ENCODE assay signal across 8 mouse cellular contexts in the genomic region with DNA sequence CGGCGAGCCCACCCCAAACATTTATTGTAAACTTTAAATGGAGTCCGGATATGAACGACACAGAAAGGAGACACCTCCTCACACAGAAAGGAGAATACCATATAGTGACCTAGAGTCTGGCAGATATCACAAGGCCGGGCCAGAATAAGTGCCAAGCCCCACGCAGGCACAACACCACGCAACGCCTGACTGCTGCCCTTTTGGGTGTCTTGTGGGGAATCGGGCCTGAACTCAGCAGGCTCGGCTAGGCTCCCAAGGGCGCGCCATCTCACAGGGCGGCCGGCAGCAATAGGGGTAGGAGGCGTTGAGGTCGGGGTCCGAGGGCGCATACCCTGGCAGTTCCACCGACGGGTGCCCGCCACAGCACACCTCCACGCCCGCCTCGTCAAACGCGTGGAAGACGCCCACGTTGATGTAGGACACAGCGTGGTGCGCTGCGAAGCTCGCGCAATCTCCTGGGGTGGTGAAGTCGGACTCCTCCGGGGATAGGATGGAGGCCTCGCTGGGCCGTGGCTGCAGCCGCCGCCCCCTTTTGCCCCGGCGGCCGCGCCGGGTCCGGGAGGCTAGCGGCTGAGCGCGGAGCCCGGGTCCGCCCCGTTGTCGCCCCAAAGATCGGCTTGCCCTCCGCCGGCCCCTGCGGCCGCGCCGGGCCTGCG. TPM values are rescaled to one million over a fixed set of nuclear protein-coding genes. Genes with fewer than 3 reads are reported as not detected.
DNase-seq lines count a peak whose midpoint lies in the region; ATAC-seq and TF ChIP-seq lines count a peak whose summit lies in the region.

No protein-coding gene starts in this region.

- DNase-seq in lung, embryonic 14.5 days = no peak
- no peak for DNase-seq in lung, postnatal 36 days
- no peak for DNase-seq in hindbrain, embryonic 10.5 days (ENCODE audit: low spot score)
- DNase-seq in ovary, postnatal 10 days (ENCODE audit: low spot score) = no peak
- DNase-seq in thymus, adult 18-20 months = no peak
- DNase-seq in thymus, postnatal 0 days (ENCODE audit: low spot score) = no peak

- no peaks in the 10 kb centered on the region for H3K9me3 ChIP-seq in lung, embryonic 14.5 days (ENCODE audit: low read depth, low read length)
- no peaks in the 10 kb centered on the region for H3K9me3 ChIP-seq in embryonic facial prominence, embryonic 15.5 days (replicated peaks)
- H3K9me3 ChIP-seq in hindbrain, embryonic 10.5 days = no peaks in the 10 kb centered on the region
- H3K9me3 ChIP-seq in liver, embryonic 15.5 days (replicated peaks) = no peaks in the 10 kb centered on the region

- peak overlapping the region; percentile 38 for H3K9ac ChIP-seq in lung, embryonic 14.5 days
- H3K9ac ChIP-seq in embryonic facial prominence, embryonic 15.5 days = 0 out of 2 replicates have a peak overlapping the region, but pooled peaks have one; percentile 26
- no peak overlapping the region for H3K9ac ChIP-seq in liver, embryonic 15.5 days

- H3K4me2 ChIP-seq in lung, embryonic 14.5 days = peak overlapping the region; percentile 91
- peak overlapping the region; percentile 98 for H3K4me2 ChIP-seq in embryonic facial prominence, embryonic 15.5 days (replicated peaks)
- peak overlapping the region; percentile 69 for H3K4me2 ChIP-seq in liver, embryonic 15.5 days

- 2% methylated on average over 57 of the region's 60 CpGs for WGBS in lung, embryonic 14.5 days
- 2% methylated on average over 60 of the region's 60 CpGs for WGBS in embryonic facial prominence, embryonic 15.5 days
- 2% methylated on average over 60 of the region's 60 CpGs for WGBS in hindbrain, embryonic 10.5 days
- WGBS in liver, embryonic 15.5 days (ENCODE audit: insufficient replicate concordance) = 3% methylated on average over 60 of the region's 60 CpGs

- peaks cover 75% of the 10 kb centered on the region for H3K27me3 ChIP-seq in lung, embryonic 14.5 days (ENCODE audit: insufficient read depth, low read length)
- H3K27me3 ChIP-seq in embryonic facial prominence, embryonic 15.5 days = peaks cover 84% of the 10 kb centered on the region
- H3K27me3 ChIP-seq in hindbrain, embryonic 10.5 days (ENCODE audit: insufficient read depth, poor library complexity, severe bottlenecking) = peaks cover 92% of the 10 kb centered on the region
- H3K27me3 ChIP-seq in liver, embryonic 15.5 days = peaks cover 88% of the 10 kb centered on the region

- H3K4me3 ChIP-seq in lung, embryonic 14.5 days (ENCODE audit: low read depth, low read length) = peak overlapping the region; percentile 50
- peak overlapping the region; percentile 53 for H3K4me3 ChIP-seq in embryonic facial prominence, embryonic 15.5 days (replicated peaks)
- H3K4me3 ChIP-seq in hindbrain, embryonic 10.5 days = peak overlapping the region; percentile 60
- peak overlapping the region; percentile 48 for H3K4me3 ChIP-seq in liver, embryonic 15.5 days (replicated peaks)

- H3K27ac ChIP-seq in lung, embryonic 14.5 days (ENCODE audit: low read depth) = no peak overlapping the region
- H3K27ac ChIP-seq in embryonic facial prominence, embryonic 15.5 days (replicated peaks) = no peak overlapping the region
- H3K27ac ChIP-seq in hindbrain, embryonic 10.5 days = no peak overlapping the region; the same call in 1 of the 2 replicates
- H3K27ac ChIP-seq in liver, embryonic 15.5 days (replicated peaks) = no peak overlapping the region

- H3K36me3 ChIP-seq in lung, embryonic 14.5 days (ENCODE audit: insufficient read depth) = no peaks in the 10 kb centered on the region
- no peaks in the 10 kb centered on the region for H3K36me3 ChIP-seq in embryonic facial prominence, embryonic 15.5 days
- H3K36me3 ChIP-seq in hindbrain, embryonic 10.5 days = no peaks in the 10 kb centered on the region
- H3K36me3 ChIP-seq in liver, embryonic 15.5 days (replicated peaks) = no peaks in the 10 kb centered on the region

- H3K4me1 ChIP-seq in lung, embryonic 14.5 days (ENCODE audit: insufficient read depth) = peaks cover 11% of the 10 kb centered on the region; the same call in 1 of the 2 replicates
- peaks cover 34% of the 10 kb centered on the region for H3K4me1 ChIP-seq in embryonic facial prominence, embryonic 15.5 days
- H3K4me1 ChIP-seq in hindbrain, embryonic 10.5 days (replicated peaks) = peaks cover 32% of the 10 kb centered on the region
- peaks cover 26% of the 10 kb centered on the region for H3K4me1 ChIP-seq in liver, embryonic 15.5 days (replicated peaks)

- TF ChIP-seq CTCF in lung, embryonic 14.5 days (IDR thresholded peaks at IDR 0.05; ENCODE audit: low read depth) = no peak

- ATAC-seq in lung, embryonic 14.5 days (ENCODE audit: insufficient read depth) = peak; percentile 35; the same call in 1 of the 2 replicates
- ATAC-seq in embryonic facial prominence, embryonic 15.5 days (ENCODE audit: insufficient number of reproducible peaks, low FRiP score, low TSS enrichment, low read depth) = 0 out of 2 replicates have a peak, but pooled peaks have one; percentile 13
- no peak for ATAC-seq in liver, embryonic 15.5 days (ENCODE audit: insufficient read depth)

RNA-seq across cellular contexts. Expression of gene Gm42517, which starts 1.3 kb away (rescaled TPM):
- not detected in 2 replicates for polyA plus RNA-seq in lung, embryonic 14.5 days (2014; fragmentation: Nextera tagmentation; extraction: Ambion mirVana)
- 0.25 and 0.29 TPM in 2 replicates for polyA plus RNA-seq in embryonic facial prominence, embryonic 15.5 days (2015; fragmentation: Nextera tagmentation; extraction: Ambion mirVana)
- polyA plus RNA-seq in hindbrain, embryonic 10.5 days (2016; fragmentation: Nextera tagmentation; extraction: Ambion mirVana) = not detected in 2 replicates
- 0.06 TPM in 1 of 2 replicates, not detected in the other for polyA plus RNA-seq in liver, embryonic 15.5 days (2015; fragmentation: Nextera tagmentation; extraction: Ambion mirVana)
- polyA plus RNA-seq in thymus, postnatal 0 days (2015; fragmentation: Nextera tagmentation; extraction: Ambion mirVana) = not detected in 2 replicates

RNA-seq across cellular contexts. Expression of gene Pde6b, which starts 21.7 kb away (rescaled TPM):
- 0.12 and 0.26 TPM in 2 replicates for polyA plus RNA-seq in lung, embryonic 14.5 days (2014; fragmentation: Nextera tagmentation; extraction: Ambion mirVana)
- polyA plus RNA-seq in embryonic facial prominence, embryonic 15.5 days (2015; fragmentation: Nextera tagmentation; extraction: Ambion mirVana) = 0.15 and 0.24 TPM in 2 replicates
- polyA plus RNA-seq in hindbrain, embryonic 10.5 days (2016; fragmentation: Nextera tagmentation; extraction: Ambion mirVana) = 0.25 and 0.44 TPM in 2 replicates
- 0.12 TPM in 1 of 2 replicates, not detected in the other for polyA plus RNA-seq in liver, embryonic 15.5 days (2015; fragmentation: Nextera tagmentation; extraction: Ambion mirVana)
- polyA plus RNA-seq in thymus, postnatal 0 days (2015; fragmentation: Nextera tagmentation; extraction: Ambion mirVana) = 0.14 and 0.17 TPM in 2 replicates

RNA-seq across cellular contexts. Expression of gene Pigg, which starts 54.0 kb away (rescaled TPM):
- 3.4 and 3.5 TPM in 2 replicates for polyA plus RNA-seq in lung, embryonic 14.5 days (2014; fragmentation: Nextera tagmentation; extraction: Ambion mirVana)
- polyA plus RNA-seq in embryonic facial prominence, embryonic 15.5 days (2015; fragmentation: Nextera tagmentation; extraction: Ambion mirVana) = 5.4 and 5.9 TPM in 2 replicates
- polyA plus RNA-seq in hindbrain, embryonic 10.5 days (2016; fragmentation: Nextera tagmentation; extraction: Ambion mirVana) = 5.8 and 6.0 TPM in 2 replicates
- polyA plus RNA-seq in liver, embryonic 15.5 days (2015; fragmentation: Nextera tagmentation; extraction: Ambion mirVana) = 3.1 TPM in 2 replicates
- polyA plus RNA-seq in thymus, postnatal 0 days (2015; fragmentation: Nextera tagmentation; extraction: Ambion mirVana) = 2.4 and 3.4 TPM in 2 replicates
